Mouse (Mus musculus): Measurements from ENCODE around the gene Hoxa3.

Gene Hoxa3

GRCm38 (mm10) chr6:52218643-52219215, 5.6 kb upstream of the Hoxa3 start:
- DNase-seq, result no peak

GRCm38 (mm10) chr6:52217895-52218642, 4.9 kb upstream of the Hoxa3 start:
- DNase-seq, result no peak

GRCm38 (mm10) chr6:52217459-52217768, 4.3 kb upstream of the Hoxa3 start:
- no peak for DNase-seq

GRCm38 (mm10) chr6:52216691-52217458, 3.7 kb upstream of the Hoxa3 start:
- no peak for DNase-seq

- no peak for DNase-seq
Observed at GRCm38 (mm10) chr6:52215771-52216535, 2.8 kb upstream of the Hoxa3 start.

GRCm38 (mm10) chr6:52215070-52215469, 1.9 kb upstream of the Hoxa3 start:
- no peak for DNase-seq

GRCm38 (mm10) chr6:52214271-52214670, 1.1 kb upstream of the Hoxa3 start:
- DNase-seq, result no peak

- DNase-seq, result no peak
Observed at GRCm38 (mm10) chr6:52212556-52213118, 499 bp downstream of the Hoxa3 start.

GRCm38 (mm10) chr6:52211961-52212360, 1.2 kb downstream of the Hoxa3 start:
- DNase-seq, result no peak

GRCm38 (mm10) chr6:52211170-52211935, 1.8 kb downstream of the Hoxa3 start:
- peak; percentile 41 for DNase-seq

- no peak for DNase-seq
Observed at GRCm38 (mm10) chr6:52209685-52210046, 3.5 kb downstream of the Hoxa3 start.

- no peak for DNase-seq
Observed at GRCm38 (mm10) chr6:52208868-52209684, 4.1 kb downstream of the Hoxa3 start.

GRCm38 (mm10) chr6:52208072-52208867, 4.9 kb downstream of the Hoxa3 start, which contains the start of gene Hoxa6:
TSS of gene Hoxa6 (minus strand) at chr6:52208722.
- no peak for DNase-seq

GRCm38 (mm10) chr6:52207684-52207976, 5.5 kb downstream of the Hoxa3 start:
- DNase-seq, result no peak

- no peak for DNase-seq
Observed at GRCm38 (mm10) chr6:52206882-52207683, 6.1 kb downstream of the Hoxa3 start.

- no peak for DNase-seq
Observed at GRCm38 (mm10) chr6:52205638-52206621, 7.2 kb downstream of the Hoxa3 start.

GRCm38 (mm10) chr6:52205221-52205620, 7.9 kb downstream of the Hoxa3 start:
- no peak for DNase-seq

GRCm38 (mm10) chr6:52204050-52204752, 8.9 kb downstream of the Hoxa3 start, which contains the start of gene Hoxa5:
TSS of gene Hoxa5 (minus strand) at chr6:52204587.
- no peak for DNase-seq

All from cerebellum, adult 9-11 months (tissue).